Mouse (Mus musculus) ovary, postnatal 10 days (tissue): ENCODE data around the gene Gm3526.
"Not testable (repeated sequence)": the region's sequence is repeated elsewhere in the genome, so short reads cannot be mapped to it uniquely, and the experiment has no call there.

Experiments
- DNase-seq: peaks from one replicate; pipeline ENCODE4 v3.0.0; 2022; ENCODE audit warnings: low spot score

The Gm3526 gene

DNA sequence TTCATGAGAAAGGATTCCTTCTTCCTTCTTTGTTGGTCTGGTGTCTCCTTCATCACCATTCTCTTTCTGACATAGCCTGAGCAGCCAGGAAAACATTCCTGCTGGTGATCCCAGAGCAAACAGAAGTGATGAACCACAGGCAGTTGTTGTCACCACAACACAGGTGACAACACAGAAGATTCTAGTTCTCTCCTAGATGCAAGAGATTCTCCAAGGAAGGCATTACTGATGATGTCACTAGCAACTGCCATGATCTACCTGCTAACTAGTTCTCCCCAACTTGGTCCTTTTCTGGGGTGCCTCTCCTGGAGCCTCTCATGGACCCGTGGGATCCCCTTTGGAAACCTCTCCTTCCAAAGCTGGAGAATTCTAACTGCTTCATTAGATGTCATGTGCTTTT, at the start of gene Gm3526:
TSS of gene Gm3526 (minus strand) at position 101 of the 400 bp plus-strand sequence.
- not testable (repeated sequence) for DNase-seq
